Mouse (Mus musculus): Measurements from ENCODE around the gene Dmac2. TPM values are rescaled to one million over a fixed set of nuclear protein-coding genes. Genes with fewer than 3 reads are reported as not detected.

Dmac2 gene
- polyA plus RNA-seq, 1 experiment from 2014 or later, result 25.4 TPM

GRCm38 (mm10) chr7:25672442-25672841 is 53.2 kb downstream of the Dmac2 start:
- Histone ChIP-seq H3K36me3 (ENCODE audit: control insufficient read depth, insufficient read depth, low read length) (0 out of 2 replicates have a peak, but pooled peaks cover 5% of the 10 kb centered on the region), H3K27ac (replicated peaks) (no peak overlapping the region), H3K4me1 (replicated peaks; ENCODE audit: control insufficient read depth, insufficient read depth) (0 out of 2 replicates have a peak, but pooled peaks cover 3% of the 10 kb centered on the region), H3K9me3 (ENCODE audit: control insufficient read depth, low read length) (no peaks in the 10 kb centered on the region), H3K4me2 (replicated peaks; ENCODE audit: low read depth) (no peak overlapping the region), H3K9ac (ENCODE audit: low read length) (no peak overlapping the region), H3K4me3 (ENCODE audit: low read depth, low read length) (no peak overlapping the region), H3K27me3 (ENCODE audit: control insufficient read depth, insufficient read depth, low read length) (no peaks in the 10 kb centered on the region)
- peak; percentile 35 for TF ChIP-seq CTCF (IDR thresholded peaks at IDR 0.05; ENCODE audit: low read depth)
- no peak for TF ChIP-seq EP300 (optimal IDR thresholded peaks at IDR 0.05)
- WGBS, result 52% methylated on average over 4 of the region's 4 CpGs
- ATAC-seq (ENCODE audit: low FRiP score, low TSS enrichment) (no peak), DNase-seq (ENCODE audit: low spot score) (no peak)

GRCm38 (mm10) chr7:25674297-25674696 is 55.1 kb downstream of the Dmac2 start:
- Histone ChIP-seq H3K4me1 (replicated peaks; ENCODE audit: control insufficient read depth, insufficient read depth) (0 out of 2 replicates have a peak, but pooled peaks cover 3% of the 10 kb centered on the region), H3K9ac (ENCODE audit: low read length) (no peak overlapping the region), H3K27ac (replicated peaks) (no peak overlapping the region), H3K4me3 (ENCODE audit: low read depth, low read length) (peak overlapping the region; percentile 28; the same call in 1 of the 2 replicates), H3K9me3 (ENCODE audit: control insufficient read depth, low read length) (no peaks in the 10 kb centered on the region), H3K36me3 (ENCODE audit: control insufficient read depth, insufficient read depth, low read length) (no peaks in the 10 kb centered on the region), H3K27me3 (ENCODE audit: control insufficient read depth, insufficient read depth, low read length) (no peaks in the 10 kb centered on the region), H3K4me2 (replicated peaks; ENCODE audit: low read depth) (peak overlapping the region; percentile 51; the same call in 1 of the 2 replicates)
- TF ChIP-seq EP300 (optimal IDR thresholded peaks at IDR 0.05) (no peak), CTCF (IDR thresholded peaks at IDR 0.05; ENCODE audit: low read depth) (no peak)
- WGBS, result 25% methylated on average over 9 of the region's 9 CpGs
- DNase-seq (ENCODE audit: low spot score) (no peak), ATAC-seq (ENCODE audit: low FRiP score, low TSS enrichment) (no peak)

GRCm38 (mm10) chr7:25674719-25675300 is 55.6 kb downstream of the Dmac2 start, which contains the start of gene Tmem91:
Gene Tmem91 (minus strand): TSS chr7:25675166.
- 3% methylated on average over 26 of the region's 29 CpGs for WGBS
- H3K9me3 ChIP-seq (ENCODE audit: control insufficient read depth, low read length), result no peaks in the 10 kb centered on the region
- peaks cover 3% of the 10 kb centered on the region; the same call in 1 of the 2 replicates for H3K4me1 ChIP-seq (replicated peaks; ENCODE audit: control insufficient read depth, insufficient read depth)
- no peak for DNase-seq (ENCODE audit: low spot score)
- peak within 1 kb of the TSS; percentile 45; the same call in 1 of the 2 replicates for H3K9ac ChIP-seq (ENCODE audit: low read length)
- peak within 1 kb of the TSS; percentile 28 for H3K4me3 ChIP-seq (ENCODE audit: low read depth, low read length)
- H3K27me3 ChIP-seq (ENCODE audit: control insufficient read depth, insufficient read depth, low read length), result no peaks in the 10 kb centered on the region
- no peak for TF ChIP-seq EP300 (optimal IDR thresholded peaks at IDR 0.05)
- TF ChIP-seq CTCF (IDR thresholded peaks at IDR 0.05; ENCODE audit: low read depth), result no peak
- no peaks in the 10 kb centered on the region for H3K36me3 ChIP-seq (ENCODE audit: control insufficient read depth, insufficient read depth, low read length)
- peak within 1 kb of the TSS; percentile 51 for H3K4me2 ChIP-seq (replicated peaks; ENCODE audit: low read depth)
- no peak for ATAC-seq (ENCODE audit: low FRiP score, low TSS enrichment)
- no peak within 1 kb of the TSS for H3K27ac ChIP-seq (replicated peaks)

Other genes with a start within 250 kb of the Dmac2 start
- gene Cnfn, start 249.7 kb upstream of the Dmac2 start, polyA plus RNA-seq (2015; fragmentation: Nextera tagmentation; extraction: Ambion mirVana), result 4,615 and 4,883 TPM in 2 replicates
- gene Lipe, start 220.7 kb upstream of the Dmac2 start, polyA plus RNA-seq (2015; fragmentation: Nextera tagmentation; extraction: Ambion mirVana), result 10.3 and 12.5 TPM in 2 replicates
- gene Cxcl17, start 206.5 kb upstream of the Dmac2 start, polyA plus RNA-seq (2015; fragmentation: Nextera tagmentation; extraction: Ambion mirVana), result 6.8 and 8.8 TPM in 2 replicates
- 16.7 and 25.7 TPM in 2 replicates for gene Ceacam1, start 141.8 kb upstream of the Dmac2 start, polyA plus RNA-seq (2015; fragmentation: Nextera tagmentation; extraction: Ambion mirVana)
- gene Ceacam2, start 79.6 kb upstream of the Dmac2 start, polyA plus RNA-seq (2015; fragmentation: Nextera tagmentation; extraction: Ambion mirVana), result 0.07 TPM in 1 of 2 replicates, not detected in the other
- 0.22 TPM in 1 of 2 replicates, not detected in the other for gene Erich4, start 3.5 kb upstream of the Dmac2 start, polyA plus RNA-seq (2015; fragmentation: Nextera tagmentation; extraction: Ambion mirVana)
- gene B3gnt8, start 7.2 kb downstream of the Dmac2 start, polyA plus RNA-seq (2015; fragmentation: Nextera tagmentation; extraction: Ambion mirVana), result 5.8 and 6.5 TPM in 2 replicates
- 63.8 and 70.3 TPM in 2 replicates for gene Bckdha, start 39.6 kb downstream of the Dmac2 start, polyA plus RNA-seq (2015; fragmentation: Nextera tagmentation; extraction: Ambion mirVana)
- 63.8 and 65.1 TPM in 2 replicates for gene Exosc5, start 39.8 kb downstream of the Dmac2 start, polyA plus RNA-seq (2015; fragmentation: Nextera tagmentation; extraction: Ambion mirVana)
- 0.78 and 0.92 TPM in 2 replicates for gene Tmem91, start 55.8 kb downstream of the Dmac2 start, polyA plus RNA-seq (2015; fragmentation: Nextera tagmentation; extraction: Ambion mirVana)
- gene B9d2, start 61.4 kb downstream of the Dmac2 start, polyA plus RNA-seq (2015; fragmentation: Nextera tagmentation; extraction: Ambion mirVana), result 11.6 and 12.5 TPM in 2 replicates
- gene Tgfb1, start 67.6 kb downstream of the Dmac2 start, polyA plus RNA-seq (2015; fragmentation: Nextera tagmentation; extraction: Ambion mirVana), result 1.4 and 1.6 TPM in 2 replicates
- gene Ccdc97, start 99.7 kb downstream of the Dmac2 start, polyA plus RNA-seq (2015; fragmentation: Nextera tagmentation; extraction: Ambion mirVana), result 7.9 and 10.2 TPM in 2 replicates
- gene Hnrnpul1, start 135.3 kb downstream of the Dmac2 start, polyA plus RNA-seq (2015; fragmentation: Nextera tagmentation; extraction: Ambion mirVana), result 25.9 and 27.5 TPM in 2 replicates
- gene Axl, start 169.3 kb downstream of the Dmac2 start, polyA plus RNA-seq (2015; fragmentation: Nextera tagmentation; extraction: Ambion mirVana), result 52.8 and 53.4 TPM in 2 replicates
- gene Cyp2s1, start 197.5 kb downstream of the Dmac2 start, polyA plus RNA-seq (2015; fragmentation: Nextera tagmentation; extraction: Ambion mirVana), result 166 and 195 TPM in 2 replicates